Mouse (Mus musculus): Measurements from ENCODE around the gene Mrps26. TPM values are rescaled to one million over a fixed set of nuclear protein-coding genes. Genes with fewer than 3 reads are reported as not detected.
"Not testable (repeated sequence)": the region's sequence is repeated elsewhere in the genome, so short reads cannot be mapped to it uniquely, and the experiment has no call there.

Gene Mrps26
- total RNA-seq, 2 experiments from 2014 or later, result 67.1 to 73.0 TPM

- intact Hi-C loops (cut with DNase I), result loop anchor here (10.0 kb wide), 1 partner anchor 96 kb away; the partner anchor contains the start of genes Ddrgk1 and Itpa
- DNase-seq (ENCODE audit: extremely low spot score in 1 of 2, low spot score in 2 of 2), result no peak
Observed at GRCm38 (mm10) chr2:130568921-130569320, 5.4 kb downstream of the Mrps26 start.

DNA sequence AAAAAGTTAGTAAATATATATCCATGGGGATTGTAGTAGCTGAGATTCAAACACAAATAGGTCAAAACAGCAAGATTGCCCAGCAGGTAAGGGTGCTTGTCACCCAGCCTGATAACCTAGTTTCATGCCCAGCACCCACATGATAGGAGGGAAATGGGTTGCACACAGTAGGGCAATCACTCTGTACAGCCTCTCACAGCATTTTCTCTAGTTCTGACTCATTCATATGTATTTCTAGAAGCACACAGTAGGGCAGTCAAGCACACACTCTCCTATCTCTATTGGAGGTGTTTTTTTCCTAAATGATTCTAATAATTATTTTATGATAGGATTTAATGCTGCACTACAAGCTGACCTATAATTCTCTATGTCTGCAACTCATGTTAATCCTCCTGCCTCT is 6.4 kb downstream of the Mrps26 start:
- DNase-seq (ENCODE audit: extremely low spot score in 1 of 2, low spot score in 2 of 2), result no peak
- intact Hi-C loops (cut with DNase I), result loop anchor here (10.0 kb wide), 1 partner anchor 95 kb away; the partner anchor contains the start of genes Ddrgk1 and Itpa

DNA sequence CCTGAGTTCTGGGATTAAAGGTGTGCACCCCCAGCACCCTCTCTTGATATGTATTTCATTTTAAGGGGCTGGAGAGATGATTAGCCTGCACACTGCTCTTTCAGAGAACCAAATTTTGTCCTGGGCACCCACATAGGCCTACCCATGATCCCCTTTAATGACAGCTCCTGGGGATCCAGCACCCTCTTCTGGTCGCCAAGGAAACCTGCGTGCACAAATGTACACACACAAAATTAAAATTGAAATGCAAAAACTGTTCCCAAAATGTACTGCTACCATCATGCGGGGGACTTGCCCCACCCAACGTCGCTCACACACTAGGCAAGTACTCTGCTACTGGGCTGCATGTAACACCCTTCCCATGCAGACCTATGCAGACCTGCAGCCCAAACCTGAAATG is 11.4 kb downstream of the Mrps26 start:
- intact Hi-C loops (cut with DNase I), result no loop called here
- no peak for DNase-seq (ENCODE audit: extremely low spot score in 1 of 2, low spot score in 2 of 2)

DNA sequence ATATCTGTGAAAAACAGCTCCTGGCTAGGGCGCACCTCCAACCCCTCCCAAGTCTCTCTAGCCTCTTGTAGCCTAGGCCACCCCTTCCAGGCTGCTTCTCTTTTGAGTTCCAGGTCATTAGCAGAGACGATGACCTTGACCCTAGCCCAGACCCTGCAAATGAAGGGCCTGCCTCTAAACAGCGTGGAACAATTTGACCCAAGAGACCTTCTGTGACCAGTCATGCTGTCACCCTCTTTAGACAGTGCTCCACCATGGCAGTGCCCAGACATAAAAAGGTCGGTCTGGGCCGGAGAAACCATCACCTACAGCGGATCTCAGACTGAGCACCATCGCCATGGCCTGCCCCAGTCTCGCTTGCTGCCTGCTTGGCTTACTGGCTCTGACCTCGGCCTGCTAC is 12.3 kb downstream of the Mrps26 start, which contains the start of gene Oxt:
Gene Oxt (plus strand): TSS at position 301 of the 400 bp plus-strand sequence.
- DNase-seq (ENCODE audit: extremely low spot score in 1 of 2, low spot score in 2 of 2), result no peak
- intact Hi-C loops (cut with DNase I), result no loop called here

DNA sequence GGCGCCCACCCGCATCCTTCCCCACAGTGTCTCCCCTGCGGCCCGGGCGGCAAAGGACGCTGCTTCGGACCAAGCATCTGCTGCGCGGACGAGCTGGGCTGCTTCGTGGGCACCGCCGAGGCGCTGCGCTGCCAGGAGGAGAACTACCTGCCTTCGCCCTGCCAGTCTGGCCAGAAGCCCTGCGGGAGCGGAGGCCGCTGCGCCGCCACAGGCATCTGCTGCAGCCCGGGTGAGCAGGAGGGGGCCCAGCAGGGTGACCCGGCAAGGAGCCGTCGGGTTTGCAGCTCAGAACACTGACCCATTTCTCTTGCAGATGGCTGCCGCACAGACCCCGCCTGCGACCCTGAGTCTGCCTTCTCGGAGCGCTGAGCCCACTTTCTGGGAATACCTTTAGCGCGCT is 13.0 kb downstream of the Mrps26 start:
- intact Hi-C loops (cut with DNase I); DNase-seq (ENCODE audit: extremely low spot score in 1 of 2, low spot score in 2 of 2): not testable (repeated sequence)

- no peak for DNase-seq (ENCODE audit: extremely low spot score in 1 of 2, low spot score in 2 of 2)
- intact Hi-C loops (cut with DNase I), result no loop called here
Observed at GRCm38 (mm10) chr2:130577021-130577420, 13.5 kb downstream of the Mrps26 start.

DNA sequence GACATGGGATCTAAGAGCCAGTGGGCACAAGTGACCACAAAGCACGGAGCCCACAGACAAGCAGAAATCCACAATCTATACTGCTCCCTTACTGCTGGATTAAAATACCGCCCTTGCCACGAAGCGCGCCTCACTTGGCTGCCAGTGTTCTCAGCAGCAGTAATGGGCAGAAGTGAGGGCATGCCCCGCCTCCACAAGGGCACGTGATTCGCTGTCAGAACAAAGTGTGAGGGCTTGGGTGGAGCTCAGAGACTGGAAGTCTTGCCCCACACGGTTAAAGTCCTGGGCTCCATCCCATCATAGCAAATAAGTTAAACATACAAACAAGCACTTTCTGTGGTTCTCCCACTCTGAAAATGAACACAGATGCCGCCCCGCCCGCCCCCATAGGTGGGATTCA is 14.1 kb downstream of the Mrps26 start:
- DNase-seq (ENCODE audit: extremely low spot score in 1 of 2, low spot score in 2 of 2), result peak in 1 of 2 experiments; percentile 42

GRCm38 (mm10) chr2:130578148-130578547 is 14.6 kb downstream of the Mrps26 start:
- DNase-seq (ENCODE audit: extremely low spot score in 1 of 2, low spot score in 2 of 2), result peak in 1 of 2 experiments; percentile 48
- intact Hi-C loops (cut with DNase I), result no loop called here

More for the DNA sequence above, 14.1 kb downstream of the Mrps26 start:
- intact Hi-C loops (cut with DNase I), result no loop called here

DNA sequence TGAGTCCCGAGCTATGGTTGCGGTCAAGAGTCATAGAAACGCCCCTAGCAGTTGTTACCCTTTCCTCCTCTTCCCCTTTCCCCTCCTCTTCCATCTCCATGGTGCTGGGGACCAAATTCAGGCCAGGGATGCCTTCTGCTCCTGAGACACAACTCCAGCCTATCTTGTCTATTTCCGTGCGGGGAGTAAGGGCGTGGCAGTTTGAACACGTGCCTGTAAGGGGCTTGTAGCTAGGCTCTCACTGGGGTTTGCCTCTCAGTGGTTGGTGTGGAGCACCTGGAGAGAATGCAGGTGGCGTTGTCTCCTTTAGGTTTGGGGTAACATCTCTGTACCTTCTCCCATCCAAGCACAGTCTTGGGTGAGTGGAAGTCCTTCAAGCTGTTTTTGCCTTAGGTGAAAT is 16.2 kb downstream of the Mrps26 start:
- intact Hi-C loops (cut with DNase I), result no loop called here
- DNase-seq (ENCODE audit: extremely low spot score in 1 of 2, low spot score in 2 of 2), result no peak

- no peak for DNase-seq (ENCODE audit: extremely low spot score in 1 of 2, low spot score in 2 of 2)
- intact Hi-C loops (cut with DNase I), result no loop called here
Observed at GRCm38 (mm10) chr2:130581201-130581600, 17.7 kb downstream of the Mrps26 start.

- intact Hi-C loops (cut with DNase I), result no loop called here
Observed at GRCm38 (mm10) chr2:130582552-130582951, 19.0 kb downstream of the Mrps26 start, which contains the start of gene Avp. Gene Avp (minus strand): TSS chr2:130582554.

GRCm38 (mm10) chr2:130583902-130584560 is 20.5 kb downstream of the Mrps26 start:
- DNase-seq (ENCODE audit: extremely low spot score in 1 of 2, low spot score in 2 of 2), result no peak
- intact Hi-C loops (cut with DNase I), result no loop called here

More at GRCm38 (mm10) chr2:130582552-130582951, 19.0 kb downstream of the Mrps26 start, which contains the start of gene Avp:
- no peak for DNase-seq (ENCODE audit: extremely low spot score in 1 of 2, low spot score in 2 of 2)

DNA sequence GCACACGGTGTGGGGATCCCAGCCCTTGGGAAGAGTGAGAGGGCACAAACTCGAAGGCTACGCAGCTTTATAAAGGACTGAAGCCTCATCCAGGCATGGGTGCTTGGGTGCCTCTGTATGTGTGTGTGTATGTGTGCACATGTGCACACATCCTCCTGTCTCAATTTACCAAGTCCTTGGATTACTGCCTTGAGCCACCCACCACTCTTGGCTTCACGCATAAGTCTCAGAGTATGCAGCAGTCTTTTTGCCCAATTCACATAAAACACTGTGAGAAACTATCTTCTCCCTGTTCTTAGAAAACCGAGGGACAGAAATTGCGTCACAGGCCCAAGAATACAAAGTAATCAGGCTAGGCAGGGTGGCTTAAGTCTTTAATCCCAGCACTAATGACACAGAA is 22.5 kb downstream of the Mrps26 start:
- intact Hi-C loops (cut with DNase I), result no loop called here

GRCm38 (mm10) chr2:130588373-130588772 is 24.8 kb downstream of the Mrps26 start:
- DNase-seq (ENCODE audit: extremely low spot score in 1 of 2, low spot score in 2 of 2), result no peak
- intact Hi-C loops (cut with DNase I), result no loop called here

More for the DNA sequence above, 22.5 kb downstream of the Mrps26 start:
- peak in 1 of 2 experiments; percentile 36 for DNase-seq (ENCODE audit: extremely low spot score in 1 of 2, low spot score in 2 of 2)

- DNase-seq (ENCODE audit: extremely low spot score in 1 of 2, low spot score in 2 of 2), result no peak
- intact Hi-C loops (cut with DNase I), result no loop called here
Observed at GRCm38 (mm10) chr2:130589157-130589556, 25.6 kb downstream of the Mrps26 start.

DNA sequence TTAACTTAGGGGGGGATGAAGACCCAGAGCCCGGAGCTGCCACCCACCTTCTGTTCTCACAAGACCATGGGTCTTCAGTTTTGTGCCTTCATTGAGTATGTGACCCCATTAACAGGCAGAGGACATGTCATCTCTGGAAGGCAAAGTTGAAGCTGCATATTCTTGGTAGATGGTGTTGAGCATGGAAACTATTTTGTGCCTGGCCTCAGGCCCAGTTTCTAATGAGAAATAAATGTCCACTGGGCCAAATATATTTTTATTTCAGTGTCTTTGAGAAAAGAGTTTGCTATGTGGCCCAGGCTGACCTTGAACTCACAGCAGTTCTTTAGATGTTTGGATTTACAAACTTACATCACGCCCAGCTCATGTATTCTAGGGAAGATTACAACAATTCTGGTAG is 26.2 kb downstream of the Mrps26 start:
- DNase-seq (ENCODE audit: extremely low spot score in 1 of 2, low spot score in 2 of 2), result no peak
- intact Hi-C loops (cut with DNase I), result no loop called here

DNA sequence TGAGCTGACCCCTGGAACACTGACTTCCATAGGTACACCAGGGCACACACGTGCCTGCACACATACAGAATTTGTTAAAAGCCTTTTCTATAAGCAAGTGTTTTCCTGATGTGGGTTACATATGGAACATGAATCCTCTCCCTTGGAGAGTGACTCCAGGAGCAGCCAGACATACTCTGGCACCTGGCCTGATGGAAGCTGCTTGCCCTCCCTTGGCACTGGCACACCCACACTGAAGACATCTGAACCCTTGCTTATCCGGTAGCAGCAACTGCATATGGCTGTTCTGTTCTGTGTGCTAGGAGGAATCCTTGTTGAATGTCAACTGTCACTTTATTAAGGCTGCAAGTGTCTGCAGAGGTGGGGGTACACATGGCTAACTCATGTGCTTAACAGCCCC is 27.5 kb downstream of the Mrps26 start:
- DNase-seq (ENCODE audit: extremely low spot score in 1 of 2, low spot score in 2 of 2), result no peak
- intact Hi-C loops (cut with DNase I), result no loop called here

DNA sequence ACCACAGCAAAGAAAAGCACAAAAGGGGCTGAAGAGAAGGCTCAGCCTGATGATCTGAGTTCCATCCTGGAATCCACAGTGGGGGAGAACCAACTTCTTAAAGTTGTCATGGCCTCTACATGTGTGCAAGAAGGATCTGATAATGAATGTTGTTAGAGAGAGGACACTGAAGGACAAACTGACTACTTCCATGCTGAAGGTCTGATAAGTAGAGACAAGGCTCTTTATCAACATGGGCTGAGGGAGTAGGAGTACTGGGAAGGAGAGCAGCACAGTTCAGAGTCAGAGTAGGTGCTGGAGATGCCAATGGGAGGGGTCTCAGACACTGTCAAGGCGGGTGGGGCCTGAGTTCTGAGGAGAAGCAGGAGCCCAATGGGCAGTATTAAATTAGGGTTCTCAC is 32.1 kb downstream of the Mrps26 start:
- intact Hi-C loops (cut with DNase I), result no loop called here
- no peak for DNase-seq (ENCODE audit: extremely low spot score in 1 of 2, low spot score in 2 of 2)

- intact Hi-C loops (cut with DNase I), result no loop called here
- peak in 1 of 2 experiments; percentile 28 for DNase-seq (ENCODE audit: extremely low spot score in 1 of 2, low spot score in 2 of 2)
Observed at GRCm38 (mm10) chr2:130597601-130598010, 34.1 kb downstream of the Mrps26 start.

- DNase-seq (ENCODE audit: extremely low spot score in 1 of 2, low spot score in 2 of 2), result peak in 1 of 2 experiments; percentile 55
- intact Hi-C loops (cut with DNase I), result no loop called here
Observed at GRCm38 (mm10) chr2:130598399-130598798, 34.9 kb downstream of the Mrps26 start.

Data from left cerebral cortex, postnatal 10 days (tissue).